8 mouse cellular contexts compared by ENCODE assay signal in the genomic region with DNA sequence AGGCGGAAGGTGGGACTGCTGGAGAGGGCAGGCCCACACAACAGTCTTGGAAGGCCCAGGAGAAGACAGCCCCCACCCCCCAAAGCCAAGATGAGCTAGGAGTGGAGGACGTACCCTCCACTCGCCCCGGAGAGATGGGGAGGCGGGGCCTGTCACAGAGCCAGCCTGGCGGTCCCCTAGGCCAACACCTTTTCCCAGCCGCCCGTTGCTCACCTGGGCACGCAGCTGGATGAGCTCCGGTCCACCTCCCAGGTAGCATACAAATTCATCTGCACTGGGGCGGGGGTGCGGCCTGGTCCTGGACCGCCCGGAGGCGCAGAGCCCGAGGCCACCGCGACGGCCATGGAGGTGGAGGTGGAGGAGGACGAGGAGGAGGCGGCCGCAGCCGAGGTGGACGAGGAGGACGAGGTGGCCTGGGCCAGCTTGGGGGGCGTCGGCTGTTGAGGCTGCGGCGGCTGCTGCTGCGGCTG. TPM values are rescaled to one million over a fixed set of nuclear protein-coding genes. Genes with fewer than 3 reads are reported as not detected.
DNase-seq lines count a peak whose midpoint lies in the region; TF ChIP-seq lines count a peak whose summit lies in the region.

No protein-coding gene starts in this region.

- no peaks in the 10 kb centered on the region for H3K27me3 ChIP-seq in forebrain, embryonic 10.5 days (ENCODE audit: poor library complexity, severe bottlenecking)

- peak overlapping the region; percentile 87 for H3K9ac ChIP-seq in ES-E14 (ENCODE audit: insufficient read depth, low read depth, low read length, poor library complexity, severe bottlenecking)

- DNase-seq in ES-E14 (ENCODE audit: low read depth, low spot score), result no peak
- DNase-seq in brain, embryonic 14.5 days (ENCODE audit: low read depth), result peak; percentile 45
- peak; percentile 49 for DNase-seq in forebrain, embryonic 10.5 days (ENCODE audit: extremely low spot score, low spot score)
- peak; percentile 47 to 54 for DNase-seq in heart, postnatal 14 days
- DNase-seq in kidney, postnatal 4 days, result peak; percentile 67 to 76
- DNase-seq in lung, postnatal 25 days (ENCODE audit: low spot score), result peak; percentile 16
- DNase-seq in right cerebral cortex, postnatal 25 days, result peak; percentile 35
- no peak for DNase-seq in adipocyte (ENCODE audit: low spot score)

- under 1% methylated on average over 30 of the region's 30 CpGs for WGBS in forebrain, embryonic 10.5 days

- no peak for TF ChIP-seq POLR2A in brain, embryonic 14.5 days (IDR thresholded peaks at IDR 0.05; ENCODE audit: borderline replicate concordance, extremely low read depth, insufficient read depth, insufficient read length, poor library complexity, severe bottlenecking)

- no peak for TF ChIP-seq CTCF in brain, embryonic 14.5 days (IDR thresholded peaks at IDR 0.05; ENCODE audit: borderline replicate concordance, extremely low read depth, insufficient read depth, insufficient read length)

- in situ Hi-C loops in ES-E14 (cut with MboI; ENCODE audit: low sequenced_read_pairs in 2 of 2, unreplicated experiment in 2 of 2), result no loop called here

- intact Hi-C loops in heart, postnatal 14 days (cut with DNase I), result loop anchor here (5.0 kb wide), 1 partner anchor 75 kb away; no protein-coding TSS in a partner anchor

- no peak overlapping the region for H3K27ac ChIP-seq in ES-E14 (ENCODE audit: insufficient read depth, low read depth, low read length, poor library complexity, severe bottlenecking)
- peak overlapping the region; percentile 94 for H3K27ac ChIP-seq in forebrain, embryonic 10.5 days

- H3K4me1 ChIP-seq in ES-E14 (ENCODE audit: control insufficient read depth in 2 of 2, insufficient read depth in 2 of 2, low read length in 2 of 2, poor library complexity in 1 of 2), result peaks cover 0 to 4% of the 10 kb centered on the region in 2 experiments; a peak in 2 of 4 replicates
- H3K4me1 ChIP-seq in forebrain, embryonic 10.5 days, result peaks cover 32% of the 10 kb centered on the region

- no peaks in the 10 kb centered on the region for H3K9me3 ChIP-seq in ES-E14 (ENCODE audit: control insufficient read depth, insufficient read depth, low read depth, low read length)
- no peaks in the 10 kb centered on the region; the same call in 1 of the 2 replicates for H3K9me3 ChIP-seq in forebrain, embryonic 10.5 days

- peak overlapping the region; percentile 73 to 92 for H3K4me3 ChIP-seq in ES-E14 (ENCODE audit: insufficient read depth in 1 of 2, low read depth in 1 of 2, low read length in 2 of 2, poor library complexity in 1 of 2, severe bottlenecking in 1 of 2)
- H3K4me3 ChIP-seq in forebrain, embryonic 10.5 days, result peak overlapping the region; percentile 96

- H3K36me3 ChIP-seq in ES-E14 (ENCODE audit: control insufficient read depth, insufficient read depth, low read length, poor library complexity, severe bottlenecking), result peaks cover 18% of the 10 kb centered on the region
- peaks cover 38% of the 10 kb centered on the region for H3K36me3 ChIP-seq in forebrain, embryonic 10.5 days (replicated peaks)

TF ChIP-seq in ES-E14, 5 proteins besides CTCF, POLR2A, EP300 and RAD21:
- TF ChIP-seq ZC3H11A (IDR thresholded peaks at IDR 0.05; ENCODE audit: borderline replicate concordance, low read depth, low read length) (no peak), MAFK (IDR thresholded peaks at IDR 0.05; ENCODE audit: insufficient read depth, low read depth, low read length) (no peak), ZNF384 (IDR thresholded peaks at IDR 0.05; ENCODE audit: low read depth, low read length) (no peak), HCFC1 (IDR thresholded peaks at IDR 0.05; ENCODE audit: borderline replicate concordance, insufficient read depth, low read length) (no peak), CHD2 (IDR thresholded peaks at IDR 0.05; ENCODE audit: low read depth, low read length) (no peak)

RNA-seq across cellular contexts. Expression of a gene that starts 0.6 kb away (rescaled TPM):
- 5.4 and 7.2 TPM in 2 replicates for total RNA-seq in ES-E14 (2012; rRNA removed)
- polyA plus RNA-seq in brain, embryonic 14.5 days (2012; rRNA removed), result 50.2 and 71.6 TPM in 2 replicates
- polyA plus RNA-seq in forebrain, embryonic 10.5 days (2016; fragmentation: Nextera tagmentation; extraction: Ambion mirVana), result 21.3 and 22.7 TPM in 2 replicates
- total RNA-seq in heart, postnatal 14 days (2021), result 10 to 100 TPM; 21.5 to 22.1 TPM

RNA-seq across cellular contexts. Expression of a gene that starts 22.9 kb away (rescaled TPM):
- total RNA-seq in ES-E14 (2012; rRNA removed), result 165 and 175 TPM in 2 replicates
- 178 and 192 TPM in 2 replicates for polyA plus RNA-seq in brain, embryonic 14.5 days (2012; rRNA removed)
- polyA plus RNA-seq in forebrain, embryonic 10.5 days (2016; fragmentation: Nextera tagmentation; extraction: Ambion mirVana), result 458 and 482 TPM in 2 replicates
- total RNA-seq in heart, postnatal 14 days (2021), result 100 to 1,000 TPM; 109 to 116 TPM

RNA-seq across cellular contexts. Expression of a gene that starts 25.8 kb away (rescaled TPM):
- 2.1 and 3.2 TPM in 2 replicates for total RNA-seq in ES-E14 (2012; rRNA removed)
- polyA plus RNA-seq in brain, embryonic 14.5 days (2012; rRNA removed), result 45.5 and 55.4 TPM in 2 replicates
- polyA plus RNA-seq in forebrain, embryonic 10.5 days (2016; fragmentation: Nextera tagmentation; extraction: Ambion mirVana), result 10.3 and 12.1 TPM in 2 replicates
- total RNA-seq in heart, postnatal 14 days (2021), result 10 to 100 TPM; 20.0 to 23.8 TPM

Comparison
In these comparisons a context has a peak if more than half of its experiments do, and no peak if none do; other contexts are left out.
1. DNase-seq: peak in brain, embryonic 14.5 days (single experiment), forebrain, embryonic 10.5 days (single experiment), heart, postnatal 14 days (2 of 2), kidney, postnatal 4 days (2 of 2), lung, postnatal 25 days (single experiment) and right cerebral cortex, postnatal 25 days (single experiment); none in ES-E14 (single experiment) and adipocyte (single experiment).